Mouse (Mus musculus) CD8-positive naive resting alpha-beta T cell, adult 2 months (primary cell): ENCODE data around the gene Bub1b.

Experiments
- DNase-seq, 2 experiments: peaks; one replicate each; pipeline ENCODE4 v3.0.0; 2022; ENCODE audit warnings: low read depth in 2 of 2, low spot score in 2 of 2

Bub1b gene

GRCm38 (mm10) chr2:118663804-118664766 lies 66.1 kb downstream of the Bub1b start:
- no peak for DNase-seq

- no peak for DNase-seq
These were observed 67.0 kb downstream of the Bub1b start for GRCm38 (mm10) chr2:118664975-118665516.

DNA sequence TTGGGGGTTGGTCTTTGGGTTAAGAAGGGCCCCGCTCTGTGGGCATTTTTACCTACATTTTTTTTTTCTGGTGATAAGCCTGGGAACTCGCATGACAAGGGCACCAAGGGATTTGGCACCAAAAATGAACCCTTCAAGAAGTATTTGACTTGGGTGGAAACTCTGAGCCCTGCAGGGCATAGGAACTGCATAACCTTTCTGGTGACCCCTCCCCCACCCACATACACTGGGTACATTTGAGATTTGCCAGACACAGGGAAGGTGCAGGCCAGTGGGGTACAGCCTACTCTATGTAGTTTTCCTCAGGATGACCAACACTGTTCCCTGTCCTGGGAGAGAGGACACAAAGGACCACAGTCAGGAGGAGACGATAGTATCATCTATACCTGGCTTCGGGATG lies 67.6 kb downstream of the Bub1b start:
- DNase-seq = no peak

GRCm38 (mm10) chr2:118667181-118667580 lies 69.2 kb downstream of the Bub1b start:
- DNase-seq = no peak

DNA sequence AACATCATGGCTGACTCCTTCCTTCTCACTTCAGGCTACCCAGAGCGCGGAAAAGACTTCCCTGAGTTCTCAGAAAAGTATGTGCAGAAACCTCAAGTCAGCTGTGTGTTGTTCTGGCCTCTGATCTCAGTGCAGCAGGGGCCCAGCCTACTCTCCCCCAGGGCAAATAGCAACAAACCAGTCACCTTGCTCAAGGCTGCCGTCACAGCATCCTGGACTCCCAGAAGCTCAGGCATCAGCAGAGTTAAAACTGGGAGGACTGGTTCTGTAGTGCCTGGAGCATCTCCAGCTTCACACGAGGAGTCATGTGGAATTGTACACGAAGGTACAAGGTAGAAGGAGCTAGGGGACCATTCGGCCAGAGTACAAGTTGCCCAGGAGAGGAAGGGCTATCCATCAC lies 71.2 kb downstream of the Bub1b start:
- DNase-seq = no peak

- DNase-seq = no peak
These were observed 71.8 kb downstream of the Bub1b start for GRCm38 (mm10) chr2:118669785-118670184.

DNA sequence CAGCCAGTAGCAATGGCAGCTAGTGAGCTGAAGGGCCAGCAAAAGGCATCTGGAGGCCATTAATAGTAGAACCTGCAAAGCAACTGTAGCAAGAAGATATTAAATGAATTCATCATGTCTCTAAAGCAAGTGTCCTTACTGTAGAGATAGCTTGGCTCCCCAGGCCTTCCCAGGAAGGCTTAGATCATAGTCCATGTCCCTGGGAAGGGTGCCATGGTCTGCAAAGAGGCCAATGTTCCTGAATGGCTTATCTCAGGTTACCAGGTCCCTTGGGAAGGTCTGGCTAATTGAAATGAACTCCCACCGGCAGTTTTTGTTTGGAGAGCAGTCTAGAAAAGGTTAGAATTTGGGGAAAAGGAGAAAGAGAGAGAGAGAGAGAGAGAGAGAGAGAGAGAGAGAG lies 73.7 kb downstream of the Bub1b start:
- DNase-seq = no peak

GRCm38 (mm10) chr2:118673686-118674465 lies 75.9 kb downstream of the Bub1b start:
- DNase-seq = no peak

DNA sequence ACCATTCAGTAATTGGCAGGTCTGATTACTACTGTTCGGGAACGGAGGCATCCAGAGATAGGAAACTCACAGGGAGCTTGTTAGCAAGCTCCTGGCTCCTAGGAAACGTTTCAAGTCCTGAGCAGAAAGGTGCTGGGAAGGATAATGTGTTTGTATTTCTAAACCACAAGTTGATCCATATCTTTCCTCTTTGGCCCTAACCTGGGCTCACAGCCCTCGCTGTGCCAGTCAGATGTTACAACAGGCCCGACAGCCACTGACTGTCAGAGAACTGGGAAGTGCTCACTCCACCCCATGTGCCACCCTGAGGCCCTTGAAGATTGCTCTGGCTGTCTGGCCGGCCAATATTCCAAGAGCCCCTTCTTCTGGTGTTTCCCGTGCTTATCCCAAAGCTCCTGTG lies 76.5 kb downstream of the Bub1b start:
- DNase-seq = no peak

DNA sequence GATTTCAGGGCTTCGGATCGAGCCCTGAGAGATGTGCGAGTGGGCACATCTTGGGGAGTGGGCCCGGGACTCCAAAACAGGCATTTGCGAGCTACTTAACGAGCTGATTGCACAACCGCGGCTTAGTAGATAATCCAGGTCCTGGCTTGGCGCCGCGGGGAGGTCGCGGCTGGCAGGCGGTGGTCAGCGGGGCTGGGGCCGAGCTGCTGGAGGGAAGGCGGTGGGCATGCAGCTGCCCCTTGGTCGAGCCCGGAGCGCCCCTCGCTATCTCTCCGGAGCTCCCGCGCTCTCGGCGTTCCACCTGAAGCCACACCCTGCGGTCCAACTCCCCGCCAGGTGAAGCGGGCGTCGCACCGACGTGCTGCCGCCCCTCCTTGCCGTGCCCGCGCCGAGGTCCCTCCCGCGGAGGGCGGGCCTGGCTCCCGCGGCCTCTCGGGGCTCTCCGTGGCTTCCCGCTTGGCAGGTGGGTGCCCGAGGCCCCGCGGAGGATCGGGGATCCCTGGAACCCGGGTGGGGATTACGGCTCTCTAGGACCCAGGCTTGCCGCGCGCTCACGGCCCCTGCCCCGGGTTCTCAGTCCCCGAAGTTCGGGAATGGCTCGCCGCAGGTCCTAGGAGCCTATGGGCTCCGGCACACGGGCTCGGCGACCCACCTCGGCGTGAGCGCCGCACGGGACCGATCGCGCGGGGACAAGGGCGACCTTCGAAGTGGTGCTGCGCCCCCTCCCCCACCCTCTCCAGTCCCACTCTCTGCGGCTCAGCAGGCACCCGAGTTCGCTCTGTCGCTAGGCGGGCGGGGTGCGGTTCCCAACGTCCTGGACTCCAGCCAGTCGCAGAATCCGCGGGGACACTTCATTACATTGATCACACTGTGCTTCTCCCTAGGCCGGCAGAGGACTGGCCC lies 79.1 kb downstream of the Bub1b start:
- no peak for DNase-seq

- DNase-seq = no peak
These were observed 79.8 kb downstream of the Bub1b start for GRCm38 (mm10) chr2:118677817-118678216.

GRCm38 (mm10) chr2:118679577-118679976 lies 81.6 kb downstream of the Bub1b start:
- no peak for DNase-seq

GRCm38 (mm10) chr2:118680926-118681325 lies 82.9 kb downstream of the Bub1b start:
- no peak for DNase-seq

DNA sequence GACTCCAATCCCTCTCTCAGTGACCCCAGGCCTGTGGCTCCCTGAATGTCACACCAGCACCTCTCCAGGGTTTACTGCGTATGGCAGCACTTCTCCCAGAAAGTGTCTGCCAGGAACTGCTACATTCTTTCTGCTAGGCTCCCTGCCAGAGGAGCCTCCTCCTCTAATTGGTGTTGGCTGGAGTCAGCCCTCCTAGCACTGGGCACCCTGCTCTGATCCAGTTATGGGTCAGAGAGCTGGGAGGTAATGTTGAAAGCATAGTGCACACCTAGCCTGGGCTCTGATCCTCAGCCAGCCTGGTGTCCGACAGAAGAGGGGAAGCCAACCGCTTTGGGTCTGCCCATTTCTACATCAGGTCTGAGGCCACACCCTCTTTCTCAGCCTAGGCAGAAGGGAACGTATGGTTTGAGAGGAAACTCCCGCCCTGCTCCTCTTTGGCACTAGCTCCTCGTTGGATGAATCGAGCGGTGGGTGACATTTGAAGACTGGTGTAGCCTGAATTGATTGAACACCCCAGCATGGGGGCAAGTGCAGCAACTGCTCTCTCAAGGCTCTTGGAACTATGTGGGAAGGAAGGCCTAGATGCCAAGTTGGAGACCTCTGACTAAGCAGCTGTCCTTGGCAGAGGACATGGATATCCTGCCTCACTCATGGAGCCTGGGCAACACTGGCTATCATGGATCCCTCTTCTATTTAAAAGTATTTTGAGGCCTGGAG lies 84.7 kb downstream of the Bub1b start:
- no peak for DNase-seq

- DNase-seq = no peak
These were observed 87.1 kb downstream of the Bub1b start for GRCm38 (mm10) chr2:118685088-118685487.

- DNase-seq = no peak
These were observed 88.7 kb downstream of the Bub1b start for GRCm38 (mm10) chr2:118686693-118687092.

- no peak for DNase-seq
These were observed 89.8 kb downstream of the Bub1b start for GRCm38 (mm10) chr2:118687791-118688190.

GRCm38 (mm10) chr2:118689875-118690274 lies 91.9 kb downstream of the Bub1b start:
- no peak for DNase-seq
